Mouse (Mus musculus) spleen, adult 2 months (tissue): Measurements from ENCODE around the gene Gm21887.
"Not testable (repeated sequence)": the region's sequence is repeated elsewhere in the genome, so short reads cannot be mapped to it uniquely, and the experiment has no call there.

Source experiments
- CTCF ChIP-seq: fragments of 200-500 bp; IDR thresholded peaks from 2 replicates; pipeline ENCODE4 v1.5.1; 2011; ENCODE audit warnings: mild to moderate bottlenecking, inconsistent platforms; ENCODE audit not compliant: insufficient read depth, insufficient read length, insufficient replicate concordance; ENCODE audit errors: extremely low read depth
- POLR2A ChIP-seq: fragments of 200-500 bp; IDR thresholded peaks from 2 replicates; pipeline ENCODE4 v1.6.1; 2011; ENCODE audit warnings: low read depth, low read length, inconsistent platforms

- not testable (repeated sequence) for TF ChIP-seq CTCF, POLR2A
These were observed 36.5 kb upstream of the Gm21887 start for GRCm38 (mm10) chrX:169972791-169973494.
